ENCODE assay signal across 8 mouse cellular contexts in genomic region chr8:46216838-46217237, GRCm38 (mm10). TPM values are rescaled to one million over a fixed set of nuclear protein-coding genes. Genes with fewer than 3 reads are reported as not detected.
A peak's percentile ranks its signal among the peaks of the same experiment; 100 is the strongest.
DNase-seq lines count a peak whose midpoint lies in the region; TF ChIP-seq lines count a peak whose summit lies in the region.

No protein-coding gene starts in this region.

- TF ChIP-seq POLR2A in lung, adult 2 months (IDR thresholded peaks at IDR 0.05; ENCODE audit: borderline replicate concordance, extremely low read depth, low read depth, low read length): no peak

- peak overlapping the region; percentile 30 for H3K4me3 ChIP-seq in lung, adult 2 months (replicated peaks; ENCODE audit: extremely low read depth, low read depth, low read length)

- DNase-seq in adipocyte (ENCODE audit: low spot score): peak; percentile 34
- DNase-seq in cerebellum, adult 8-10 months: peak; percentile 66
- peak; percentile 53 for DNase-seq in forelimb bud, embryonic 11.5 days (ENCODE audit: low read depth, low spot score)
- DNase-seq in heart, postnatal 4 days: peak; percentile 90
- peak; percentile 50 to 58 for DNase-seq in layer of hippocampus, adult 8-10 months (ENCODE audit: low spot score in 2 of 2)
- no peak for DNase-seq in lung, adult 2 months
- peak; percentile 79 for DNase-seq in retina, embryonic 14.5 days (ENCODE audit: low spot score)
- no peak for DNase-seq in urinary bladder, postnatal 10 days (ENCODE audit: low spot score)

- H3K4me1 ChIP-seq in lung, adult 2 months (ENCODE audit: control insufficient read depth, insufficient read depth, low read length): no peaks in the 10 kb centered on the region

- WGBS in lung, adult 2 months: 8% methylated on average over 14 of the region's 14 CpGs

- no peak for TF ChIP-seq CTCF in lung, adult 2 months (IDR thresholded peaks at IDR 0.05; ENCODE audit: insufficient read depth, low read length)

RNA-seq across cellular contexts. Expression of gene Slc25a4, which starts 5.8 kb away (rescaled TPM):
- 1,000 to 10,000 TPM; 3,101 to 3,310 TPM for total RNA-seq in heart, postnatal 4 days (2021)
- 100 to 1,000 TPM; 495 to 555 (median 531) TPM for total RNA-seq in layer of hippocampus, adult 8-10 months (2022)
- polyA plus RNA-seq in lung, adult 2 months (2012; rRNA removed): 293 and 360 TPM in 2 replicates

Comparison
In these comparisons a context has a peak if more than half of its experiments do, and no peak if none do; other contexts are left out.
1. DNase-seq: peak in adipocyte (single experiment), cerebellum, adult 8-10 months (single experiment), forelimb bud, embryonic 11.5 days (single experiment), heart, postnatal 4 days (single experiment), layer of hippocampus, adult 8-10 months (2 of 2) and retina, embryonic 14.5 days (single experiment); none in lung, adult 2 months (single experiment) and urinary bladder, postnatal 10 days (single experiment).
2. RNA of gene Slc25a4, which starts 5.8 kb away (total RNA-seq): 3,101 to 3,310 TPM in heart, postnatal 4 days; 495 to 555 TPM in layer of hippocampus, adult 8-10 months; every median in the first group is over 4 times any median in the second.